ENCODE assay signal across 13 mouse cellular contexts in genomic region chr1:37474046-37474445, GRCm38 (mm10). TPM values are rescaled to one million over a fixed set of nuclear protein-coding genes. Genes with fewer than 3 reads are reported as not detected.
A peak's percentile ranks its signal among the peaks of the same experiment; 100 is the strongest.
DNase-seq lines count a peak whose midpoint lies in the region; ATAC-seq and TF ChIP-seq lines count a peak whose summit lies in the region.
"Had no signal": no experiment of that assay in that cellular context is flagged by ENCODE, and none has a peak within 500 bp of the region (broad histone marks: within the 10 kb centered on the region; RNA-seq: fewer than 3 reads in every experiment).

No protein-coding gene starts in this region.

- no peak overlapping the region for H3K4me2 ChIP-seq in heart, postnatal 0 days (ENCODE audit: low read depth, low read length)
- no peak overlapping the region for H3K4me2 ChIP-seq in heart, embryonic 12.5 days
- no peak overlapping the region for H3K4me2 ChIP-seq in forebrain, embryonic 15.5 days (replicated peaks)
- H3K4me2 ChIP-seq: limb, embryonic 12.5 days; midbrain, embryonic 12.5 days had no signal

- H3K4me1 ChIP-seq in heart, postnatal 0 days (ENCODE audit: control insufficient read depth, insufficient read depth): peaks cover 8% of the 10 kb centered on the region; the same call in 1 of the 2 replicates
- H3K4me1 ChIP-seq in heart, embryonic 12.5 days (replicated peaks): peaks cover 25% of the 10 kb centered on the region
- peaks cover 12% of the 10 kb centered on the region for H3K4me1 ChIP-seq in bone marrow, adult 2 months (ENCODE audit: control insufficient read depth, insufficient read depth, low read length)
- peaks cover 68% of the 10 kb centered on the region for H3K4me1 ChIP-seq in megakaryocyte, embryonic 14.5 days
- H3K4me1 ChIP-seq in forebrain, embryonic 15.5 days: no peaks in the 10 kb centered on the region; the same call in 1 of the 2 replicates
- H3K4me1 ChIP-seq: midbrain, embryonic 12.5 days had no signal

- H3K9me3 ChIP-seq in heart, postnatal 0 days (replicated peaks; ENCODE audit: control insufficient read depth, low read length): no peaks in the 10 kb centered on the region
- H3K9me3 ChIP-seq in heart, embryonic 12.5 days (replicated peaks): no peaks in the 10 kb centered on the region
- H3K9me3 ChIP-seq in megakaryocyte, embryonic 14.5 days: no peaks in the 10 kb centered on the region
- H3K9me3 ChIP-seq in forebrain, embryonic 15.5 days: no peaks in the 10 kb centered on the region
- H3K9me3 ChIP-seq: limb, embryonic 12.5 days; midbrain, embryonic 12.5 days had no signal

- no peaks in the 10 kb centered on the region for H3K27me3 ChIP-seq in heart, postnatal 0 days (ENCODE audit: control insufficient read depth, insufficient read depth, low read length)
- no peaks in the 10 kb centered on the region for H3K27me3 ChIP-seq in heart, embryonic 12.5 days (replicated peaks)
- peaks cover 3% of the 10 kb centered on the region for H3K27me3 ChIP-seq in megakaryocyte, embryonic 14.5 days (replicated peaks)
- H3K27me3 ChIP-seq in forebrain, embryonic 15.5 days: no peaks in the 10 kb centered on the region
- H3K27me3 ChIP-seq: limb, embryonic 12.5 days; midbrain, embryonic 12.5 days had no signal

- no peak for TF ChIP-seq POLR2A in bone marrow, adult 2 months (IDR thresholded peaks at IDR 0.05; ENCODE audit: borderline replicate concordance, control insufficient read depth, low read depth, low read length)

- no peak for TF ChIP-seq CTCF in heart, postnatal 0 days (IDR thresholded peaks at IDR 0.05; ENCODE audit: low read depth)
- TF ChIP-seq CTCF in bone marrow, adult 2 months (IDR thresholded peaks at IDR 0.05; ENCODE audit: control insufficient read depth, insufficient read depth, low read length): no peak
- no peak for TF ChIP-seq CTCF in layer of hippocampus, adult 2 months (conservative IDR thresholded peaks at IDR 0.05)

- peak overlapping the region; percentile 42 for H3K9ac ChIP-seq in heart, postnatal 0 days (replicated peaks; ENCODE audit: low read depth, low read length)
- no peak overlapping the region for H3K9ac ChIP-seq in heart, embryonic 12.5 days
- no peak overlapping the region for H3K9ac ChIP-seq in forebrain, embryonic 15.5 days (replicated peaks)
- H3K9ac ChIP-seq: forebrain, postnatal 0 days; limb, embryonic 12.5 days; midbrain, embryonic 12.5 days had no signal

- no peak overlapping the region for H3K4me3 ChIP-seq in heart, postnatal 0 days (ENCODE audit: low read depth, low read length)
- H3K4me3 ChIP-seq in heart, embryonic 12.5 days: no peak overlapping the region
- no peak overlapping the region for H3K4me3 ChIP-seq in bone marrow, adult 2 months (replicated peaks; ENCODE audit: control insufficient read depth, low read depth, low read length)
- peak overlapping the region; percentile 34 for H3K4me3 ChIP-seq in megakaryocyte, embryonic 14.5 days (replicated peaks)
- no peak overlapping the region for H3K4me3 ChIP-seq in forebrain, embryonic 15.5 days
- no peak overlapping the region for H3K4me3 ChIP-seq in layer of hippocampus, adult 2 months
- H3K4me3 ChIP-seq: limb, embryonic 12.5 days; midbrain, embryonic 12.5 days had no signal

- H3K36me3 ChIP-seq in heart, postnatal 0 days (replicated peaks; ENCODE audit: control insufficient read depth, insufficient read depth, low read length): no peaks in the 10 kb centered on the region
- H3K36me3 ChIP-seq in heart, embryonic 12.5 days: no peaks in the 10 kb centered on the region
- H3K36me3 ChIP-seq in megakaryocyte, embryonic 14.5 days (replicated peaks; ENCODE audit: low read length): peaks cover 3% of the 10 kb centered on the region
- H3K36me3 ChIP-seq in forebrain, embryonic 15.5 days: no peaks in the 10 kb centered on the region
- H3K36me3 ChIP-seq: limb, embryonic 12.5 days; midbrain, embryonic 12.5 days had no signal

- 32% methylated on average over 8 of the region's 8 CpGs for WGBS in heart, postnatal 0 days
- WGBS in heart, embryonic 12.5 days: 56% methylated on average over 8 of the region's 8 CpGs
- 13% methylated on average over 8 of the region's 8 CpGs for WGBS in bone marrow, adult 2 months
- WGBS in forebrain, embryonic 15.5 days: 81% methylated on average over 8 of the region's 8 CpGs

- peak; percentile 11 for DNase-seq in heart, postnatal 0 days (ENCODE audit: low spot score)
- DNase-seq in 416B (ENCODE audit: low read depth): peak; percentile 59
- no peak for DNase-seq in frontal cortex, adult 2 months (ENCODE audit: extremely low spot score in 1 of 2, low spot score in 1 of 2)
- no peak for DNase-seq in layer of hippocampus, adult 2 months (ENCODE audit: low spot score in 2 of 2)
- DNase-seq: cerebellum, adult 11 months; forebrain, postnatal 0 days had no signal

- no peak for TF ChIP-seq EP300 in heart, postnatal 0 days (IDR thresholded peaks at IDR 0.05; ENCODE audit: low read depth)

- no peak for ATAC-seq in heart, postnatal 0 days (ENCODE audit: insufficient read depth, low read depth)
- ATAC-seq in heart, embryonic 12.5 days (ENCODE audit: insufficient number of reproducible peaks, low FRiP score): no peak
- no peak for ATAC-seq in forebrain, embryonic 15.5 days (replicated peaks)
- ATAC-seq: forebrain, postnatal 0 days; intestine, embryonic 16.5 days had no signal

- peak overlapping the region; percentile 27; the same call in 1 of the 2 replicates for H3K27ac ChIP-seq in heart, postnatal 0 days (ENCODE audit: low read depth)
- no peak overlapping the region for H3K27ac ChIP-seq in heart, embryonic 12.5 days (ENCODE audit: poor library complexity, severe bottlenecking)
- H3K27ac ChIP-seq in bone marrow, adult 2 months (ENCODE audit: control insufficient read depth, insufficient read depth, low read depth, low read length, poor library complexity): peak overlapping the region; percentile 59; the same call in 1 of the 2 replicates
- no peak overlapping the region for H3K27ac ChIP-seq in forebrain, embryonic 15.5 days (replicated peaks)
- no peak overlapping the region; the same call in 1 of the 2 replicates for H3K27ac ChIP-seq in layer of hippocampus, adult 2 months
- H3K27ac ChIP-seq: limb, embryonic 12.5 days; midbrain, embryonic 12.5 days had no signal

RNA-seq across cellular contexts. Expression of gene Unc50, which starts 44.1 kb away (rescaled TPM):
- total RNA-seq in heart, postnatal 0 days (2014; rRNA removed; ENCODE audit: low replicate concordance): 57.6 and 83.8 TPM in 2 replicates
- polyA plus RNA-seq in heart, postnatal 0 days (2015; fragmentation: Nextera tagmentation; extraction: Ambion mirVana): 78.7 and 83.3 TPM in 2 replicates
- 80.3 and 81.9 TPM in 2 replicates for polyA plus RNA-seq in heart, embryonic 12.5 days (2016; fragmentation: Nextera tagmentation; extraction: Ambion mirVana)
- polyA plus RNA-seq in bone marrow, adult 2 months (2011; ENCODE audit: insufficient read depth, insufficient read length, low replicate concordance, missing spikeins): 9.5 and 22.8 TPM in 2 replicates
- polyA plus RNA-seq in megakaryocyte, embryonic 14.5 days (2012; ENCODE audit: insufficient read depth, low replicate concordance): 32.9 and 52.3 TPM in 2 replicates
- 126 and 128 TPM in 2 replicates for polyA plus RNA-seq in forebrain, embryonic 15.5 days (2015; fragmentation: Nextera tagmentation; extraction: Ambion mirVana)
- polyA plus RNA-seq in frontal cortex, adult 2 months (2012; rRNA removed): 74.5 and 79.0 TPM in 2 replicates
- 10 to 100 TPM; 53.3 to 59.7 TPM for total RNA-seq in layer of hippocampus, adult 2 months (2021)

RNA-seq across cellular contexts. Expression of gene Coa5, which starts 44.1 kb away (rescaled TPM):
- 48.9 and 65.0 TPM in 2 replicates for total RNA-seq in heart, postnatal 0 days (2014; rRNA removed; ENCODE audit: low replicate concordance)
- polyA plus RNA-seq in heart, postnatal 0 days (2015; fragmentation: Nextera tagmentation; extraction: Ambion mirVana): 55.3 and 60.1 TPM in 2 replicates
- polyA plus RNA-seq in heart, embryonic 12.5 days (2016; fragmentation: Nextera tagmentation; extraction: Ambion mirVana): 74.4 and 75.4 TPM in 2 replicates
- polyA plus RNA-seq in bone marrow, adult 2 months (2011; ENCODE audit: insufficient read depth, insufficient read length, low replicate concordance, missing spikeins): 26.6 and 28.4 TPM in 2 replicates
- polyA plus RNA-seq in megakaryocyte, embryonic 14.5 days (2012; ENCODE audit: insufficient read depth, low replicate concordance): 4.8 and 12.9 TPM in 2 replicates
- 53.0 and 56.6 TPM in 2 replicates for polyA plus RNA-seq in forebrain, embryonic 15.5 days (2015; fragmentation: Nextera tagmentation; extraction: Ambion mirVana)
- 74.3 and 78.6 TPM in 2 replicates for polyA plus RNA-seq in frontal cortex, adult 2 months (2012; rRNA removed)
- total RNA-seq in layer of hippocampus, adult 2 months (2021): 10 to 100 TPM; 61.2 to 62.5 TPM

Comparison
In these comparisons a context has a peak if more than half of its experiments do, and no peak if none do; other contexts are left out.
1. H3K27ac ChIP-seq: peak in heart, postnatal 0 days (single experiment) and bone marrow, adult 2 months (single experiment); none in heart, embryonic 12.5 days (single experiment), forebrain, embryonic 15.5 days (single experiment) and layer of hippocampus, adult 2 months (single experiment).
2. DNase-seq: peak in heart, postnatal 0 days (single experiment) and 416B (single experiment); none in frontal cortex, adult 2 months (0 of 2) and layer of hippocampus, adult 2 months (0 of 2).